Mouse (Mus musculus): ENCODE measurements around the gene Xylt1. TPM values are rescaled to one million over a fixed set of nuclear protein-coding genes. Genes with fewer than 3 reads are reported as not detected.
A peak's percentile ranks its signal among the peaks of the same experiment; 100 is the strongest.

The Xylt1 gene
- polyA plus RNA-seq, 1 experiment from 2014 or later: 1.6 TPM

- no peak overlapping the region for H3K9ac ChIP-seq (ENCODE audit: low read length)
- no peak overlapping the region for H3K4me3 ChIP-seq (ENCODE audit: low read depth, low read length)
- no peak overlapping the region for H3K27ac ChIP-seq (ENCODE audit: low read depth)
- H3K4me1 ChIP-seq (replicated peaks; ENCODE audit: control insufficient read depth, insufficient read depth, low read length): no peaks in the 10 kb centered on the region
- H3K4me2 ChIP-seq (ENCODE audit: low read length): no peak overlapping the region
- ATAC-seq (replicated peaks; ENCODE audit: low FRiP score, low TSS enrichment, low read depth): no peak
- no peaks in the 10 kb centered on the region for H3K36me3 ChIP-seq (ENCODE audit: control insufficient read depth, insufficient read depth, low read length)
- 0 out of 2 replicates have a peak, but pooled peaks cover 3% of the 10 kb centered on the region for H3K27me3 ChIP-seq (replicated peaks; ENCODE audit: control insufficient read depth, insufficient read depth, low read length)
- peak; percentile 81 for DNase-seq (ENCODE audit: low spot score)
- 34% methylated on average over 9 of the region's 9 CpGs for WGBS
- no peaks in the 10 kb centered on the region for H3K9me3 ChIP-seq (ENCODE audit: control insufficient read depth, low read length)
These were observed 4.9 kb upstream of the Xylt1 start for GRCm38 (mm10) chr7:117375886-117376309.

- Histone ChIP-seq H3K9ac (ENCODE audit: low read length) (no peak overlapping the region), H3K9me3 (ENCODE audit: control insufficient read depth, low read length) (no peaks in the 10 kb centered on the region), H3K27me3 (replicated peaks; ENCODE audit: control insufficient read depth, insufficient read depth, low read length) (0 out of 2 replicates have a peak, but pooled peaks cover 7% of the 10 kb centered on the region), H3K27ac (ENCODE audit: low read depth) (no peak overlapping the region), H3K4me3 (ENCODE audit: low read depth, low read length) (no peak overlapping the region), H3K4me2 (ENCODE audit: low read length) (no peak overlapping the region), H3K36me3 (ENCODE audit: control insufficient read depth, insufficient read depth, low read length) (no peaks in the 10 kb centered on the region), H3K4me1 (replicated peaks; ENCODE audit: control insufficient read depth, insufficient read depth, low read length) (peaks cover 5% of the 10 kb centered on the region)
- ATAC-seq (replicated peaks; ENCODE audit: low FRiP score, low TSS enrichment, low read depth) (no peak), DNase-seq (ENCODE audit: low spot score) (no peak)
- 81% methylated on average over 3 of the region's 3 CpGs for WGBS
These were observed 3.6 kb upstream of the Xylt1 start for GRCm38 (mm10) chr7:117377138-117377537.

- H3K27ac ChIP-seq (ENCODE audit: low read depth): no peak overlapping the region
- H3K27me3 ChIP-seq (replicated peaks; ENCODE audit: control insufficient read depth, insufficient read depth, low read length): 0 out of 2 replicates have a peak, but pooled peaks cover 7% of the 10 kb centered on the region
- peak overlapping the region; percentile 71 for H3K4me3 ChIP-seq (ENCODE audit: low read depth, low read length)
- no peak for ATAC-seq (replicated peaks; ENCODE audit: low FRiP score, low TSS enrichment, low read depth)
- peaks cover 9% of the 10 kb centered on the region for H3K4me1 ChIP-seq (replicated peaks; ENCODE audit: control insufficient read depth, insufficient read depth, low read length)
- H3K36me3 ChIP-seq (ENCODE audit: control insufficient read depth, insufficient read depth, low read length): no peaks in the 10 kb centered on the region
- no peak overlapping the region for H3K9ac ChIP-seq (ENCODE audit: low read length)
- 8% methylated on average over 7 of the region's 7 CpGs for WGBS
- peak overlapping the region; percentile 78 for H3K4me2 ChIP-seq (ENCODE audit: low read length)
- no peaks in the 10 kb centered on the region for H3K9me3 ChIP-seq (ENCODE audit: control insufficient read depth, low read length)
- no peak for DNase-seq (ENCODE audit: low spot score)
These were observed 752 bp upstream of the Xylt1 start for GRCm38 (mm10) chr7:117380036-117380417.

- peaks cover 9% of the 10 kb centered on the region for H3K4me1 ChIP-seq (replicated peaks; ENCODE audit: control insufficient read depth, insufficient read depth, low read length)
- H3K27me3 ChIP-seq (replicated peaks; ENCODE audit: control insufficient read depth, insufficient read depth, low read length): 0 out of 2 replicates have a peak, but pooled peaks cover 7% of the 10 kb centered on the region
- ATAC-seq (replicated peaks; ENCODE audit: low FRiP score, low TSS enrichment, low read depth) (peak; percentile 68), DNase-seq (ENCODE audit: low spot score) (peak; percentile 80)
- H3K9me3 ChIP-seq (ENCODE audit: control insufficient read depth, low read length): no peaks in the 10 kb centered on the region
- peak overlapping the region; percentile 71 for H3K4me3 ChIP-seq (ENCODE audit: low read depth, low read length)
- peak overlapping the region; percentile 63 for H3K9ac ChIP-seq (ENCODE audit: low read length)
- peak overlapping the region; percentile 69; the same call in 1 of the 2 replicates for H3K27ac ChIP-seq (ENCODE audit: low read depth)
- peak overlapping the region; percentile 78 for H3K4me2 ChIP-seq (ENCODE audit: low read length)
- H3K36me3 ChIP-seq (ENCODE audit: control insufficient read depth, insufficient read depth, low read length): no peaks in the 10 kb centered on the region
- WGBS: under 1% methylated on average over 59 of the region's 64 CpGs
These were observed 606 bp downstream of the Xylt1 start for GRCm38 (mm10) chr7:117381188-117381981.

- Histone ChIP-seq H3K9ac (ENCODE audit: low read length) (peak overlapping the region; percentile 63), H3K9me3 (ENCODE audit: control insufficient read depth, low read length) (no peaks in the 10 kb centered on the region), H3K36me3 (ENCODE audit: control insufficient read depth, insufficient read depth, low read length) (no peaks in the 10 kb centered on the region), H3K27me3 (replicated peaks; ENCODE audit: control insufficient read depth, insufficient read depth, low read length) (0 out of 2 replicates have a peak, but pooled peaks cover 7% of the 10 kb centered on the region), H3K4me3 (ENCODE audit: low read depth, low read length) (peak overlapping the region; percentile 71), H3K4me1 (replicated peaks; ENCODE audit: control insufficient read depth, insufficient read depth, low read length) (peaks cover 9% of the 10 kb centered on the region), H3K4me2 (ENCODE audit: low read length) (peak overlapping the region; percentile 78), H3K27ac (ENCODE audit: low read depth) (no peak overlapping the region)
- ATAC-seq (replicated peaks; ENCODE audit: low FRiP score, low TSS enrichment, low read depth) (no peak), DNase-seq (ENCODE audit: low spot score) (no peak)
- 29% methylated on average over 2 of the region's 2 CpGs for WGBS
These were observed 1.2 kb downstream of the Xylt1 start for GRCm38 (mm10) chr7:117382006-117382405.

GRCm38 (mm10) chr7:117383147-117383940 is 2.6 kb downstream of the Xylt1 start:
- Histone ChIP-seq H3K27me3 (replicated peaks; ENCODE audit: control insufficient read depth, insufficient read depth, low read length) (0 out of 2 replicates have a peak, but pooled peaks cover 4% of the 10 kb centered on the region), H3K36me3 (ENCODE audit: control insufficient read depth, insufficient read depth, low read length) (no peaks in the 10 kb centered on the region), H3K4me3 (ENCODE audit: low read depth, low read length) (no peak overlapping the region), H3K27ac (ENCODE audit: low read depth) (no peak overlapping the region), H3K4me1 (replicated peaks; ENCODE audit: control insufficient read depth, insufficient read depth, low read length) (peaks cover 9% of the 10 kb centered on the region), H3K4me2 (ENCODE audit: low read length) (no peak overlapping the region), H3K9ac (ENCODE audit: low read length) (no peak overlapping the region), H3K9me3 (ENCODE audit: control insufficient read depth, low read length) (no peaks in the 10 kb centered on the region)
- DNase-seq (ENCODE audit: low spot score) (no peak), ATAC-seq (replicated peaks; ENCODE audit: low FRiP score, low TSS enrichment, low read depth) (no peak)
- WGBS: 68% methylated on average over 7 of the region's 7 CpGs

- no peak overlapping the region for H3K4me3 ChIP-seq (ENCODE audit: low read depth, low read length)
- H3K4me2 ChIP-seq (ENCODE audit: low read length): no peak overlapping the region
- WGBS: 81% methylated on average over 4 of the region's 4 CpGs
- no peaks in the 10 kb centered on the region for H3K36me3 ChIP-seq (ENCODE audit: control insufficient read depth, insufficient read depth, low read length)
- no peak for DNase-seq (ENCODE audit: low spot score)
- no peak overlapping the region for H3K9ac ChIP-seq (ENCODE audit: low read length)
- no peaks in the 10 kb centered on the region for H3K9me3 ChIP-seq (ENCODE audit: control insufficient read depth, low read length)
- ATAC-seq (replicated peaks; ENCODE audit: low FRiP score, low TSS enrichment, low read depth): no peak
- 0 out of 2 replicates have a peak, but pooled peaks cover 4% of the 10 kb centered on the region for H3K27me3 ChIP-seq (replicated peaks; ENCODE audit: control insufficient read depth, insufficient read depth, low read length)
- H3K27ac ChIP-seq (ENCODE audit: low read depth): no peak overlapping the region
- peaks cover 9% of the 10 kb centered on the region for H3K4me1 ChIP-seq (replicated peaks; ENCODE audit: control insufficient read depth, insufficient read depth, low read length)
These were observed 5.6 kb downstream of the Xylt1 start for GRCm38 (mm10) chr7:117386376-117386775.

GRCm38 (mm10) chr7:117388284-117388988 is 7.7 kb downstream of the Xylt1 start:
- WGBS: 76% methylated on average over 9 of the region's 9 CpGs

More at GRCm38 (mm10) chr7:117388284-117388988, 7.7 kb downstream of the Xylt1 start:
- Histone ChIP-seq H3K9ac (ENCODE audit: low read length) (no peak overlapping the region), H3K4me3 (ENCODE audit: low read depth, low read length) (no peak overlapping the region), H3K4me1 (replicated peaks; ENCODE audit: control insufficient read depth, insufficient read depth, low read length) (0 out of 2 replicates have a peak, but pooled peaks cover 2% of the 10 kb centered on the region), H3K9me3 (ENCODE audit: control insufficient read depth, low read length) (no peaks in the 10 kb centered on the region), H3K36me3 (ENCODE audit: control insufficient read depth, insufficient read depth, low read length) (no peaks in the 10 kb centered on the region), H3K4me2 (ENCODE audit: low read length) (no peak overlapping the region), H3K27me3 (replicated peaks; ENCODE audit: control insufficient read depth, insufficient read depth, low read length) (no peaks in the 10 kb centered on the region), H3K27ac (ENCODE audit: low read depth) (no peak overlapping the region)
- ATAC-seq (replicated peaks; ENCODE audit: low FRiP score, low TSS enrichment, low read depth) (no peak), DNase-seq (ENCODE audit: low spot score) (no peak)
